Mouse (Mus musculus) retina, postnatal 7 days (tissue): ENCODE measurements at regions not wholly inside any gene's neighbourhood (a gene's known extent, or its start where the extent isn't known, plus 50 kb on each side); places are given as distances from the start of the nearest gene placed in this dataset.

Experiments
- DNase-seq: peaks from one replicate; pipeline ENCODE4 v3.0.0-alpha.2; 2012; ENCODE audit warnings: low read depth, low spot score

- peak; percentile 0 for DNase-seq
Observed at GRCm38 (mm10) chrX:150709416-150709815, 52.0 kb upstream of the Tro start.
